Mouse (Mus musculus) spleen, adult 2 months (tissue): ENCODE measurements around the gene Pcbp3. TPM values are rescaled to one million over a fixed set of nuclear protein-coding genes. Genes with fewer than 3 reads are reported as not detected.

Source experiments
- DNase-seq, 2 experiments: peaks; one replicate each; pipeline versions ENCODE4 v3.0.0 to v3.0.0-alpha.2; 2012 to 2021; ENCODE audit warnings: low spot score in 2 of 2, low read depth in 1 of 2
- H3K27ac ChIP-seq: fragments of 200-500 bp; 2 replicates; pipeline ENCODE4 v1.5.1; 2012; ENCODE audit warnings: low read length, inconsistent platforms; ENCODE audit not compliant: insufficient read depth
- H3K27me3 ChIP-seq: fragments of 200-500 bp; 2 replicates; pipeline ENCODE4 v1.6.1; 2012; ENCODE audit warnings: mild to moderate bottlenecking, moderate library complexity, low read length, inconsistent platforms; ENCODE audit not compliant: control insufficient read depth, insufficient read depth
- H3K36me3 ChIP-seq: fragments of 200-500 bp; 2 replicates; pipeline ENCODE4 v1.6.1; 2012; ENCODE audit warnings: mild to moderate bottlenecking, low read length, inconsistent platforms; ENCODE audit not compliant: control insufficient read depth, insufficient read depth
- H3K4me1 ChIP-seq: fragments of 200-500 bp; 2 replicates; pipeline ENCODE4 v1.6.1; 2011; ENCODE audit warnings: inconsistent platforms; ENCODE audit not compliant: control insufficient read depth, insufficient read depth, insufficient read length
- H3K4me3 ChIP-seq: fragments of 200-500 bp; 2 replicates; pipeline ENCODE4 v1.5.1; 2011; ENCODE audit warnings: mild to moderate bottlenecking, inconsistent platforms; ENCODE audit not compliant: insufficient read depth, insufficient read length; ENCODE audit errors: extremely low read depth
- CTCF ChIP-seq: fragments of 200-500 bp; IDR thresholded peaks from 2 replicates; pipeline ENCODE4 v1.5.1; 2011; ENCODE audit warnings: mild to moderate bottlenecking, inconsistent platforms; ENCODE audit not compliant: insufficient read depth, insufficient read length, insufficient replicate concordance; ENCODE audit errors: extremely low read depth
- POLR2A ChIP-seq: fragments of 200-500 bp; IDR thresholded peaks from 2 replicates; pipeline ENCODE4 v1.6.1; 2011; ENCODE audit warnings: low read depth, low read length, inconsistent platforms
- WGBS: fragments of 180-500 bp; shearing (Covaris S2); methylation state at CpG from one replicate; pipeline ENCODE4 v1.1.7; 2018; 5-methylcytosine and 5-hydroxymethylcytosine counted together
- polyA plus RNA-seq: library from polyadenylated mRNA; depleted of rRNA; stranded (reverse); fragments of >200 nt; gene quantifications from 2 replicates; pipeline ENCODE4 v1.2.3, GENCODE M21; 2012

Pcbp3 gene
- polyA plus RNA-seq, 1 experiment, result 3.8 TPM

GRCm38 (mm10) chr10:76840566-76840965 lies 121.1 kb downstream of the Pcbp3 start:
- no peak for DNase-seq
- TF ChIP-seq CTCF, result no peak
- no peak for TF ChIP-seq POLR2A
- Histone ChIP-seq H3K4me1 (no peaks in the 10 kb centered on the region), H3K4me3 (no peak overlapping the region), H3K27me3 (no peaks in the 10 kb centered on the region), H3K27ac (no peak overlapping the region), H3K36me3 (no peaks in the 10 kb centered on the region)
- 92% methylated on average over 5 of the region's 5 CpGs for WGBS

- no peak overlapping the region for H3K4me3 ChIP-seq
- no peaks in the 10 kb centered on the region for H3K36me3 ChIP-seq
- no peak overlapping the region for H3K27ac ChIP-seq
- peak; percentile 25 to 66 for DNase-seq
- TF ChIP-seq CTCF (peak; percentile 93; the same call in 1 of the 2 replicates), POLR2A (no peak)
- 62% methylated on average over 14 of the region's 14 CpGs for WGBS
- H3K27me3 ChIP-seq, result no peaks in the 10 kb centered on the region
- H3K4me1 ChIP-seq, result no peaks in the 10 kb centered on the region
Measured at GRCm38 (mm10) chr10:76835497-76836357, 126.0 kb downstream of the Pcbp3 start.

DNA sequence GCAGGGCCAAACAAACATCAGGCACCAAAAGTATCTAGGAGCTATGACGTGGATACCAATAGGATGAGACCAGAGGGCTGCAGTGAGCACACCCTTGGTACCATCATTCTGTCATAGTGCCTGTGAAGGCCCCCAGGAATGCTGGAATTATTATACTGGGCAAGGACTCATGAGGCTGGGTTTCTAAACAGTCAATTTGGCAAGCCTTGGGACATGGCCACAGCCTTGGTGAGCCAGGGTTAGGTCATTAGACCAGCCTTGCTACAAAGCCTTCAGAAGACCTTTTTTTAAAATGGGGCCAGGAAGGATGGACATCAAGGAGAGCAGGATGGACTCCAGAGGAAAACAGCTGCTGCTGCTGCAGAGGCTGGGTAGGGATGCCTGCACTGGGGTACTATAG lies 128.8 kb downstream of the Pcbp3 start:
- WGBS, result 53% methylated on average over 1 of the region's 1 CpGs
- no peaks in the 10 kb centered on the region for H3K27me3 ChIP-seq
- no peaks in the 10 kb centered on the region for H3K36me3 ChIP-seq
- no peak for DNase-seq
- H3K4me3 ChIP-seq, result no peak overlapping the region
- H3K4me1 ChIP-seq, result no peaks in the 10 kb centered on the region
- TF ChIP-seq POLR2A (no peak), CTCF (no peak)
- H3K27ac ChIP-seq, result no peak overlapping the region

GRCm38 (mm10) chr10:76831915-76832314 lies 129.8 kb downstream of the Pcbp3 start:
- Histone ChIP-seq H3K4me3 (no peak overlapping the region), H3K27me3 (no peaks in the 10 kb centered on the region), H3K36me3 (no peaks in the 10 kb centered on the region), H3K27ac (no peak overlapping the region), H3K4me1 (no peaks in the 10 kb centered on the region)
- WGBS, result 87% methylated on average over 2 of the region's 2 CpGs
- DNase-seq, result no peak
- TF ChIP-seq POLR2A (no peak), CTCF (no peak)

DNA sequence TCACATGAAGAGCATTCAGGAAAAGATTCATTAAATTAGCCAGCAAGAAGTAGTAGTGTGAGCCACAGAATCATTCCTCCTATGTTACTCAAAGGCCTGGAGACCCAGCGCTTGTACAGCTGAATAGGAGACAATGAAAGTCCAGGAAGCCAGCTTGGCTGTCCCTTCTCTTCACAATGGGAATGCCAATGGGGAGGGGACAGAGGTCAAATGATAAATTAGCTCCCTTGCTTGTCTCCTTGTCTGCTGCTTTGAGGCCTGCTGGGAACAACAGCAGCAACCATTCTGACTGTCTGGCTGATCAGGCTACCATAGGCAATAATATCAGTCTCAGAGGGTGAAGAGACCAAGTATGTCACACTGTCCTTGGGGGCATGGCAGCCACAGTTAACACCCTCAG lies 130.5 kb downstream of the Pcbp3 start:
- TF ChIP-seq POLR2A (no peak), CTCF (no peak)
- no peaks in the 10 kb centered on the region for H3K27me3 ChIP-seq
- WGBS, result 92% methylated on average over 1 of the region's 1 CpGs
- no peak overlapping the region for H3K27ac ChIP-seq
- H3K4me1 ChIP-seq, result no peaks in the 10 kb centered on the region
- DNase-seq, result no peak
- H3K4me3 ChIP-seq, result no peak overlapping the region
- no peaks in the 10 kb centered on the region for H3K36me3 ChIP-seq

GRCm38 (mm10) chr10:76828936-76829335 lies 132.8 kb downstream of the Pcbp3 start:
- 96% methylated on average over 4 of the region's 4 CpGs for WGBS
- no peak for DNase-seq
- no peaks in the 10 kb centered on the region for H3K4me1 ChIP-seq

DNA sequence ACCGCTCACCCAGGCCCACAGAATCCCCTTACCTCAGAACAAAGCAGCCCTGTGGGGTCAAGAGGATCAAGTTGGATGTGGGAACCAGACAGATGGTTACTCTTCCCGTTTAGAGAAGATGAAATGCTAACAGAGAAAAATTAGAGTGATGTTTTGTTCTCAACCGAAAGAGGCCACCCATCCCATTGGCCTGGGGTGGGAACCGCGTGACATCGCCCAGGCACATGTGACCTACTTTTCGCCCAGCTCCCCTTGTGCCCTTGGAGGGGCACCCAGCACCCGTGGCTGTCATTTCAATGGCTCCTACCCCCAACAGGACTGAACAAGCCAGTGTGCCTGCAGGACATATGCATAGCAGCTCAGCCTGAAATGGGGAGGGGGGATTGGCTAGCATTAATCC lies 139.0 kb downstream of the Pcbp3 start:
- Histone ChIP-seq H3K4me3 (no peak overlapping the region), H3K27me3 (no peaks in the 10 kb centered on the region), H3K36me3 (no peaks in the 10 kb centered on the region), H3K27ac (no peak overlapping the region), H3K4me1 (no peaks in the 10 kb centered on the region)
- DNase-seq, result no peak
- TF ChIP-seq CTCF, result no peak
- TF ChIP-seq POLR2A, result no peak
- 89% methylated on average over 8 of the region's 8 CpGs for WGBS

More at GRCm38 (mm10) chr10:76828936-76829335, 132.8 kb downstream of the Pcbp3 start:
- H3K4me3 ChIP-seq, result no peak overlapping the region
- no peaks in the 10 kb centered on the region for H3K27me3 ChIP-seq
- no peaks in the 10 kb centered on the region for H3K36me3 ChIP-seq
- TF ChIP-seq CTCF (no peak), POLR2A (no peak)
- no peak overlapping the region for H3K27ac ChIP-seq
